Comparison of ENCODE assay signal across 8 mouse cellular contexts in genomic region chr5:135778471-135779445, GRCm38 (mm10). TPM values are rescaled to one million over a fixed set of nuclear protein-coding genes. Genes with fewer than 3 reads are reported as not detected.
DNase-seq lines count a peak whose midpoint lies in the region; ATAC-seq and TF ChIP-seq lines count a peak whose summit lies in the region.

Mdh2 (plus strand) TSS chr5:135778480.

- H3K36me3 ChIP-seq in E14TG2a.4 (ENCODE audit: insufficient read depth, low read length), result peaks cover 42% of the 10 kb centered on the region
- peaks cover 24% of the 10 kb centered on the region for H3K36me3 ChIP-seq in forebrain, embryonic 12.5 days (replicated peaks)
- H3K36me3 ChIP-seq in heart, postnatal 0 days (replicated peaks; ENCODE audit: control insufficient read depth, insufficient read depth, low read length), result peaks cover 17% of the 10 kb centered on the region
- H3K36me3 ChIP-seq in liver, embryonic 16.5 days (ENCODE audit: control insufficient read depth, insufficient read depth), result peaks cover 14% of the 10 kb centered on the region
- peaks cover 21% of the 10 kb centered on the region for H3K36me3 ChIP-seq in neural tube, embryonic 13.5 days
- no peaks in the 10 kb centered on the region for H3K36me3 ChIP-seq in testis, adult 2 months (ENCODE audit: control insufficient read depth, insufficient read depth, low read length)

- peak; percentile 99 for TF ChIP-seq EP300 in heart, postnatal 0 days (IDR thresholded peaks at IDR 0.05; ENCODE audit: low read depth)

- no peaks in the 10 kb centered on the region for H3K9me3 ChIP-seq in E14TG2a.4 (ENCODE audit: low read length)
- no peaks in the 10 kb centered on the region for H3K9me3 ChIP-seq in forebrain, embryonic 12.5 days
- no peaks in the 10 kb centered on the region for H3K9me3 ChIP-seq in heart, postnatal 0 days (replicated peaks; ENCODE audit: control insufficient read depth, low read length)
- no peaks in the 10 kb centered on the region for H3K9me3 ChIP-seq in liver, embryonic 16.5 days (replicated peaks; ENCODE audit: control insufficient read depth, low read length)
- no peaks in the 10 kb centered on the region for H3K9me3 ChIP-seq in neural tube, embryonic 13.5 days

- peak; percentile 99 for TF ChIP-seq POLR2A in testis, adult 2 months (IDR thresholded peaks at IDR 0.05; ENCODE audit: control insufficient read depth, low read depth, low read length)

- peak within 1 kb of the TSS; percentile 99 for H3K4me3 ChIP-seq in E14TG2a.4 (replicated peaks; ENCODE audit: low read length)
- peak within 1 kb of the TSS; percentile 82 for H3K4me3 ChIP-seq in forebrain, embryonic 12.5 days (replicated peaks)
- peak within 1 kb of the TSS; percentile 88 for H3K4me3 ChIP-seq in heart, postnatal 0 days (ENCODE audit: low read depth, low read length)
- H3K4me3 ChIP-seq in liver, embryonic 16.5 days (ENCODE audit: low read depth, low read length), result peak within 1 kb of the TSS; percentile 98
- H3K4me3 ChIP-seq in neural tube, embryonic 13.5 days, result peak within 1 kb of the TSS; percentile 64
- peak within 1 kb of the TSS; percentile 97 for H3K4me3 ChIP-seq in testis, adult 2 months (ENCODE audit: control insufficient read depth, low read depth, low read length)

- peak within 1 kb of the TSS; percentile 94 for H3K9ac ChIP-seq in forebrain, embryonic 12.5 days
- H3K9ac ChIP-seq in heart, postnatal 0 days (replicated peaks; ENCODE audit: low read depth, low read length), result peak within 1 kb of the TSS; percentile 93
- H3K9ac ChIP-seq in liver, embryonic 16.5 days (ENCODE audit: low read depth, low read length), result peak within 1 kb of the TSS; percentile 99
- peak within 1 kb of the TSS; percentile 95 for H3K9ac ChIP-seq in neural tube, embryonic 13.5 days

- no peaks in the 10 kb centered on the region; the same call in 1 of the 2 replicates for H3K27me3 ChIP-seq in E14TG2a.4 (ENCODE audit: insufficient read depth, low read length)
- 0 out of 2 replicates have a peak, but pooled peaks cover 2% of the 10 kb centered on the region for H3K27me3 ChIP-seq in forebrain, embryonic 12.5 days
- no peaks in the 10 kb centered on the region for H3K27me3 ChIP-seq in heart, postnatal 0 days (ENCODE audit: control insufficient read depth, insufficient read depth, low read length)
- H3K27me3 ChIP-seq in liver, embryonic 16.5 days (ENCODE audit: control insufficient read depth, insufficient read depth, low read depth, low read length), result no peaks in the 10 kb centered on the region
- H3K27me3 ChIP-seq in neural tube, embryonic 13.5 days, result no peaks in the 10 kb centered on the region
- H3K27me3 ChIP-seq in testis, adult 2 months (ENCODE audit: control insufficient read depth, insufficient read depth, low read length), result no peaks in the 10 kb centered on the region

- no peak for TF ChIP-seq CTCF in E14TG2a.4 (conservative IDR thresholded peaks at IDR 0.05; ENCODE audit: low read length)
- TF ChIP-seq CTCF in heart, postnatal 0 days (IDR thresholded peaks at IDR 0.05; ENCODE audit: low read depth), result no peak
- no peak for TF ChIP-seq CTCF in testis, adult 2 months (IDR thresholded peaks at IDR 0.05; ENCODE audit: control insufficient read depth, insufficient read depth, insufficient replicate concordance, low read depth, low read length)

- ATAC-seq in forebrain, embryonic 12.5 days (ENCODE audit: low FRiP score), result peak; percentile 99
- ATAC-seq in heart, postnatal 0 days (ENCODE audit: insufficient read depth, low read depth), result peak; percentile 95
- peak; percentile 93 for ATAC-seq in liver, embryonic 16.5 days (ENCODE audit: low read depth)
- peak; percentile 98 for ATAC-seq in neural tube, embryonic 13.5 days (ENCODE audit: low read depth)

- H3K4me2 ChIP-seq in forebrain, embryonic 12.5 days, result peak within 1 kb of the TSS; percentile 74
- peak within 1 kb of the TSS; percentile 87 for H3K4me2 ChIP-seq in heart, postnatal 0 days (ENCODE audit: low read depth, low read length)
- H3K4me2 ChIP-seq in liver, embryonic 16.5 days (ENCODE audit: low read depth, low read length), result peak within 1 kb of the TSS; percentile 94
- H3K4me2 ChIP-seq in neural tube, embryonic 13.5 days, result peak within 1 kb of the TSS; percentile 88

- peaks cover 62% of the 10 kb centered on the region for H3K4me1 ChIP-seq in E14TG2a.4 (replicated peaks; ENCODE audit: low read depth, low read length)
- peaks cover 27% of the 10 kb centered on the region for H3K4me1 ChIP-seq in forebrain, embryonic 12.5 days
- H3K4me1 ChIP-seq in heart, postnatal 0 days (ENCODE audit: control insufficient read depth, insufficient read depth), result peaks cover 26% of the 10 kb centered on the region
- peaks cover 44% of the 10 kb centered on the region for H3K4me1 ChIP-seq in liver, embryonic 16.5 days (ENCODE audit: control insufficient read depth, low read depth, low read length)
- H3K4me1 ChIP-seq in neural tube, embryonic 13.5 days (replicated peaks), result peaks cover 34% of the 10 kb centered on the region
- peaks cover 10% of the 10 kb centered on the region for H3K4me1 ChIP-seq in testis, adult 2 months (ENCODE audit: control insufficient read depth, insufficient read depth, low read length)

- peak; percentile 100 for DNase-seq in c-Kit-positive CD71-positive TER-119-positive erythroid progenitor cells, embryonic 14.5 days (ENCODE audit: low spot score)
- DNase-seq in heart, postnatal 0 days (ENCODE audit: low spot score), result peak; percentile 100
- peak; percentile 100 for DNase-seq in kidney, postnatal 4 days

- WGBS in forebrain, embryonic 12.5 days, result 2% methylated on average over 70 of the region's 70 CpGs
- WGBS in heart, postnatal 0 days, result under 1% methylated on average over 70 of the region's 70 CpGs
- under 1% methylated on average over 70 of the region's 70 CpGs for WGBS in liver, embryonic 16.5 days (ENCODE audit: insufficient replicate concordance)
- WGBS in neural tube, embryonic 13.5 days, result under 1% methylated on average over 70 of the region's 70 CpGs

- H3K27ac ChIP-seq in forebrain, embryonic 12.5 days, result peak within 1 kb of the TSS; percentile 95
- H3K27ac ChIP-seq in heart, postnatal 0 days (ENCODE audit: low read depth), result peak within 1 kb of the TSS; percentile 98
- H3K27ac ChIP-seq in liver, embryonic 16.5 days (ENCODE audit: low read length), result peak within 1 kb of the TSS; percentile 95
- H3K27ac ChIP-seq in neural tube, embryonic 13.5 days (replicated peaks), result peak within 1 kb of the TSS; percentile 94
- peak within 1 kb of the TSS; percentile 96 for H3K27ac ChIP-seq in testis, adult 2 months (ENCODE audit: control insufficient read depth, insufficient read depth, low read depth, low read length)

RNA-seq across cellular contexts. Expression of gene Mdh2, which starts in this region (rescaled TPM):
- polyA plus RNA-seq in forebrain, embryonic 12.5 days (2016; fragmentation: Nextera tagmentation; extraction: Ambion mirVana), result 520 and 524 TPM in 2 replicates
- total RNA-seq in heart, postnatal 0 days (2014; rRNA removed; ENCODE audit: low replicate concordance), result 389 and 420 TPM in 2 replicates
- polyA plus RNA-seq in heart, postnatal 0 days (2015; fragmentation: Nextera tagmentation; extraction: Ambion mirVana), result 2,045 and 2,081 TPM in 2 replicates
- polyA plus RNA-seq in liver, embryonic 16.5 days (2015; fragmentation: Nextera tagmentation; extraction: Ambion mirVana), result 279 and 280 TPM in 2 replicates
- polyA plus RNA-seq in neural tube, embryonic 13.5 days (2015; fragmentation: Nextera tagmentation; extraction: Ambion mirVana), result 607 and 633 TPM in 2 replicates
- 68.7 and 75.6 TPM in 2 replicates for polyA plus RNA-seq in testis, adult 2 months (2012; rRNA removed)

Comparison
In these comparisons a context has a peak if more than half of its experiments do, and no peak if none do; other contexts are left out.
1. Peak in every context shown above with its lines: DNase-seq, ATAC-seq, H3K4me3 ChIP-seq and H3K27ac ChIP-seq.